Mouse (Mus musculus): ENCODE measurements around the gene Pdcd11.

DNA sequence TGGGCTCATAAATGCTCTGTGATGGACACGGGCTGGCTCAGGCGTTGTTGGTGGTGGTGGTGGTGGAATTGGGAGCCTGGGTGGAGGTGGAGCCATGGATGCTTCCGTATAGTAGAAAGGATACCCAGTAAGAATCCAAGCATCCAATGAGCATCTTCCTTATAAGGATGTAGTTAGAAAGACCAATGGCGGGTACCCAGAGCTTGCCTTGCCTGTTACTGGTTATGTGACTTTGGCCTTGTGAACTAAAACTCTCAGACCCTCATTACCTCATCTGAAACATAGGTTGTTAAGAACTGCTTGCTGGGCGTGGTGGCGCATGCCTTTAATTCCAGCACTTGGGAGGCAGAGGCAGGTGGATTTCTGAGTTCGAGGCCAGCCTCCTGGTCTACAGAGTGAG, 63.2 kb downstream of the Pdcd11 start:
- TF ChIP-seq POLR2A (IDR thresholded peaks at IDR 0.05; ENCODE audit: low read depth, low read length) (no peak), CTCF (IDR thresholded peaks at IDR 0.05; ENCODE audit: borderline replicate concordance, insufficient read depth, low read length) (no peak)
